In the genomic region with DNA sequence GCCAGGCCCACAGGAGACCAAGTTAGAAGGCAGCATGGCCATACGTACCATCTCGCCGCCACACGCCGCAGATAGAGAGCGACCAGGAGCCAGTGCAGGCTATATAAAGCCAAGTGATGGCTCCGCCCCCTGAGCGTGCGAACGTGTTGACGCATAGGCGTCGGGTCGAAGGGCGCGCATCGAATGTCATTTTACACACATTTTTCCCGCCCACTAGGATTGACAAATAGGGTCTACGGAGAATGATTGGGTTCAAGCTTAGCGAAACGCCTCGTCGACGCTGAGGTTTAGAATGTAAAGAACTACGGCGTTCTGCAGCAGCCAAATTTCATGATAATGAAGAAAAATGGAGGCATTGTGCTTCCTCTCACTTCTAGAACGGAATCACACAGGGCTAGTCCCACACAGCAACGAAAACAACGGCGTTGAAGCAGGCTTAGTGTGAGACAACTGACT, we compare ENCODE assay signal across 8 mouse cellular contexts. TPM values are rescaled to one million over a fixed set of nuclear protein-coding genes. Genes with fewer than 3 reads are reported as not detected.
DNase-seq lines count a peak whose midpoint lies in the region; ATAC-seq and TF ChIP-seq lines count a peak whose summit lies in the region.

No protein-coding gene starts in this region.

- no peaks in the 10 kb centered on the region for H3K27me3 ChIP-seq in Patski
- H3K27me3 ChIP-seq in hindbrain, embryonic 14.5 days (ENCODE audit: control insufficient read depth, insufficient read depth, low read length), result no peaks in the 10 kb centered on the region

- peaks cover 22% of the 10 kb centered on the region for H3K4me1 ChIP-seq in hindbrain, embryonic 14.5 days (replicated peaks; ENCODE audit: control insufficient read depth, insufficient read depth, low read length)

- peak; percentile 96 for DNase-seq in Patski (ENCODE audit: low read depth, low spot score)
- peak; percentile 99 for DNase-seq in cerebellum, postnatal 14 days
- DNase-seq in frontal cortex, postnatal 14 days (ENCODE audit: low spot score in 2 of 2), result peak; percentile 98 to 99
- DNase-seq in hindbrain, embryonic 14.5 days (ENCODE audit: low spot score), result peak; percentile 100
- peak; percentile 97 for DNase-seq in layer of hippocampus, postnatal 36 days
- peak; percentile 100 for DNase-seq in lung, postnatal 36 days
- peak; percentile 100 for DNase-seq in retina, postnatal 1 day
- DNase-seq in urinary bladder, adult 18-20 months (ENCODE audit: low spot score in 2 of 2), result peak; percentile 97 to 98

- peak overlapping the region; percentile 92 for H3K9ac ChIP-seq in hindbrain, embryonic 14.5 days

- H3K4me2 ChIP-seq in hindbrain, embryonic 14.5 days (replicated peaks), result peak overlapping the region; percentile 83

- CTCF ChIA-PET in Patski (lab: Charles Lee), result interaction anchor here (1.1 to 1.5 kb wide), 2 partner anchors 136 to 142 kb away, joined by 4 read pairs; no protein-coding TSS in a partner anchor

- H3K9me3 ChIP-seq in hindbrain, embryonic 14.5 days (ENCODE audit: control insufficient read depth, low read length), result no peaks in the 10 kb centered on the region

- ATAC-seq in Patski, result peak; percentile 73
- ATAC-seq in hindbrain, embryonic 14.5 days (ENCODE audit: low FRiP score), result peak; percentile 95

- TF ChIP-seq CTCF in Patski (IDR thresholded peaks at IDR 0.05), result no peak

- POLR2A ChIA-PET in Patski (lab: Charles Lee), result interaction anchor here (0.6 to 2.6 kb wide), 3 partner anchors 11 to 148 kb away, joined by 5 to 11 read pairs (median 8); no protein-coding TSS in a partner anchor

- in situ Hi-C loops in Patski (cut with MboI; ENCODE audit: low pct_unique_long_range_greater_than_20kb), result loop anchor here (10.0 kb wide), 1 partner anchor 339 kb away; a partner anchor contains a TSS

- peaks cover 38% of the 10 kb centered on the region for H3K36me3 ChIP-seq in hindbrain, embryonic 14.5 days (replicated peaks; ENCODE audit: control insufficient read depth, insufficient read depth)

- peak overlapping the region; percentile 70 for H3K4me3 ChIP-seq in hindbrain, embryonic 14.5 days (replicated peaks; ENCODE audit: low read length)

- H3K27ac ChIP-seq in hindbrain, embryonic 14.5 days, result peak overlapping the region; percentile 98

- under 1% methylated on average over 30 of the region's 30 CpGs for WGBS in hindbrain, embryonic 14.5 days

RNA-seq across cellular contexts. Expression of a gene that starts 7.8 kb away (rescaled TPM):
- polyA plus RNA-seq in Patski (2021), result 91.6 TPM
- polyA plus RNA-seq in hindbrain, embryonic 14.5 days (2014; fragmentation: Nextera tagmentation; extraction: Ambion mirVana), result 37.0 and 38.7 TPM in 2 replicates
- 100 to 1,000 TPM; 341 to 377 TPM for total RNA-seq in layer of hippocampus, postnatal 36 days (2021)

RNA-seq across cellular contexts. Expression of a gene that starts 8.4 kb away (rescaled TPM):
- polyA plus RNA-seq in Patski (2021), result 938 TPM
- polyA plus RNA-seq in hindbrain, embryonic 14.5 days (2014; fragmentation: Nextera tagmentation; extraction: Ambion mirVana), result 685 and 734 TPM in 2 replicates
- 100 to 1,000 TPM; 497 to 547 TPM for total RNA-seq in layer of hippocampus, postnatal 36 days (2021)

RNA-seq across cellular contexts. Expression of a gene that starts 49.6 kb away (rescaled TPM):
- polyA plus RNA-seq in Patski (2021), result 32.3 TPM
- polyA plus RNA-seq in hindbrain, embryonic 14.5 days (2014; fragmentation: Nextera tagmentation; extraction: Ambion mirVana), result 32.2 and 36.1 TPM in 2 replicates
- total RNA-seq in layer of hippocampus, postnatal 36 days (2021), result 10 to 100 TPM; 23.9 to 24.0 TPM

Comparison
In these comparisons a context has a peak if more than half of its experiments do, and no peak if none do; other contexts are left out.
1. Peak in every context shown above with its lines: DNase-seq, ATAC-seq, H3K4me3 ChIP-seq and H3K27ac ChIP-seq.